Mouse (Mus musculus) cerebellum, postnatal 36 days (tissue): ENCODE data around the gene 4931409K22Rik.

Source experiments
- DNase-seq, 2 experiments: peaks; one replicate each; pipeline ENCODE4 v3.0.0; 2021 to 2022; ENCODE audit warnings: mixed read lengths in 2 of 2

Gene 4931409K22Rik

DNA sequence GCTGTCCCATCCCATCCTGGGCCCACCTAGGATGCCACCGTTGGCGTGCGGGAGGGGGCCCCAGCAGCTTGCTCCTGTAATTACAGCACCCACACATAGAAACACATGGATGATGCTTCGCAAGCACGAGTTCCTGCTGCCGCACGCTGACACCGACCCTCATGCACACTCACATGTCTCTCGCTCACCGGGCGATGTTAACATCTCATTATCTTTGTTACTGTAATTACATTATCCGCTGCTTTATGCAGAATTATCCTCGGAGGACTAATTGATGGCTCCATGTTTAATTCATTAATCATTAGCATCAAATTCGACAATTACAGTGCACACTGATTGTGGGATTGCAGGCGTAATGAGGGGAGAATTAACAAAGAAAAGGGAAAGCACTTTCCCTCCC lies 61.6 kb downstream of the 4931409K22Rik start:
- no peak for DNase-seq
